Mouse (Mus musculus): ENCODE data around the gene Hoxd3.

The Hoxd3 gene

GRCm38 (mm10) chr2:74753711-74754110, 42.0 kb downstream of the Hoxd3 start:
- in situ Hi-C loops (cut with MboI, MseI), result no loop called here

GRCm38 (mm10) chr2:74760146-74760545, 48.4 kb downstream of the Hoxd3 start:
- in situ Hi-C loops (cut with MboI, MseI), result no loop called here

- in situ Hi-C loops (cut with MboI, MseI), result no loop called here
These were observed 50.2 kb downstream of the Hoxd3 start for GRCm38 (mm10) chr2:74761941-74762340.

GRCm38 (mm10) chr2:74762522-74763244, 51.0 kb downstream of the Hoxd3 start, which contains the start of gene Hoxd1:
Gene Hoxd1 (plus strand): TSS chr2:74762980.
- in situ Hi-C loops (cut with MboI, MseI), result no loop called here

- in situ Hi-C loops (cut with MboI, MseI), result no loop called here
These were observed 51.6 kb downstream of the Hoxd3 start for GRCm38 (mm10) chr2:74763245-74763735.

GRCm38 (mm10) chr2:74763976-74764375, 52.2 kb downstream of the Hoxd3 start:
- in situ Hi-C loops (cut with MboI, MseI), result no loop called here

- in situ Hi-C loops (cut with MboI, MseI), result no loop called here
These were observed 62.6 kb downstream of the Hoxd3 start for GRCm38 (mm10) chr2:74774359-74774758.

GRCm38 (mm10) chr2:74777536-74778275, 66.0 kb downstream of the Hoxd3 start:
- in situ Hi-C loops (cut with MboI, MseI), result no loop called here

- in situ Hi-C loops (cut with MboI, MseI), result no loop called here
These were observed 69.7 kb downstream of the Hoxd3 start for GRCm38 (mm10) chr2:74781386-74781785.

GRCm38 (mm10) chr2:74795531-74795930, 83.8 kb downstream of the Hoxd3 start:
- in situ Hi-C loops (cut with MboI, MseI), result no loop called here

Measured in T-helper 17 cell (primary cell).